Mouse (Mus musculus): ENCODE measurements at regions not wholly inside any gene's neighbourhood (a gene's known extent, or its start where the extent isn't known, plus 50 kb on each side); places are given as distances from the start of the nearest gene placed in this dataset.
A peak's percentile ranks its signal among the peaks of the same experiment; 100 is the strongest.

DNA sequence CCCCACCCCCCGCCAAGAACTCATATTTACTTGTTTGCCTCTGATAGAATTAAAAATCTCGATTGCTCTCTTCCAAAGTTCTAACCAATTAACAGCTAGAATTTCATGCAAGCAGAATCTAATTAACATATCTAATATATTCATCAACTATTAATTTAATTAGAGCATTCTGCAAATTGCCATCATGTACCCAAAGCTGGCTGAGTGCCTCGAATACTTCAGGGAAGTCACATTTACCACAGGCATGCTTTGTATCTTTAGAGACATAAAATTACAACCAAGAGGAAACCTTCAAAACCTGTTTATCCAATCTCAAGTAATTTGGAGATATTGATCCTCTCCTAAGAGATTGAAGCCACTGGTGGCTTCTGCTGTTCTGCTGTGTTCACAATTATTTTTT lies 401.6 kb upstream of the Nmur2 start:
- no peak for DNase-seq (ENCODE audit: low spot score in 2 of 2)

DNA sequence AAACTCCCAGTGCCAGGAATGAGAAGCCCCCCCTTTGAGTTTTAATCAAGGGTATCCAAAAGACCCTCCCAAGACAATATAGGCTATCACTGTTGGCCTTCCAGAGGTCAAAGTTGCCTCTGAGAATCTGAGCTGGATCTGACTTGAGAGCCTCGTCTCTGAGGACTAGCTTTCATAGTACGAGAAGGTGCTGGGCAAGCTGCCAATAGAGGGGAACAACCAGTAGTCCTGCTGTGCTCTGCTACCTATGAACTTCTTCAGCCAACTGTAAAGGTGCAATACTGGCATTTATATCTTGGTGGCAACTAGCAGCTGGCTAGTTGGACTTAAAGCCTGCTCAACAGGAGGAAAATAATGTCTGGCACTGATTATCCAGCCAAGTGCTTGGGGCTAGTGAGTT lies 400.3 kb upstream of the Nmur2 start:
- no peak for DNase-seq (ENCODE audit: low spot score in 2 of 2)

DNA sequence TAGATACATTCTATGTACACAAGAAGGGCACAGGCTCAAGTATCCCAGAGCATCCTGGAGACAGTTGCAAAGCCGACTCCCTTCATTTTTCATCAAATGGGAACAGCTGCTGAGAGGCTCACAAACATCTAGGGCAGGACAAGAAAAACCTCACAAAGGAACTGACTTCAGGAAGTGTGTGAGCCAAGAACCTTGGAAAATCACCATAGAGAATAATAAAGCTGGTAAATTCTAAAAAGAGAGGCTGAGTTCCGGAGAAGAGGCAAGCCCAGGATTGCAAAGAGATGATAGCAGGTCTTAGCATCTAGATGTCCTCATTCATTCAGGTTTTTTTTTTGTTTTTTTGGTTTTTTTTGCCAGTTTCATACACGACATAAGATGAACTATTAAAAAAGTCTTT lies 390.3 kb upstream of the Nmur2 start:
- DNase-seq (ENCODE audit: low spot score in 2 of 2) = no peak

DNA sequence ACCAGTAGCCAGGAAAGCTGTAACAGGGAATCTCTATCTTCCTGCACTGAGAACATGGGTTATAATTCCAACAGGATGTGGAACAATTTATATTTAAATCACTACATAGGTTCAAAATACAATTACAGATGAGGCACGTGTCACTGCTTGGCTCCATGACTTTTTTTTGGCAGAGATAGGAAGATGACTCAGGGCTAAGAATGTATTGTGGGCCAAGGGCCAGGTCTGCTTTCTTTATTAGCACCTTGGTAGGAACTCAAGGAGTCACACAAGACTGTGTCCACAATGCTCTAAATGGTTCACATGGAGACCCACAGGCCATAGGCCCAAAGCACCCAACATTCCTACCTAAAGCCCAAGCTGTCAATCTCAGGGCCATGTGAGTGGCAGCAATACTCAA lies 344.0 kb upstream of the Nmur2 start:
- no peak for DNase-seq (ENCODE audit: low spot score in 2 of 2)

DNA sequence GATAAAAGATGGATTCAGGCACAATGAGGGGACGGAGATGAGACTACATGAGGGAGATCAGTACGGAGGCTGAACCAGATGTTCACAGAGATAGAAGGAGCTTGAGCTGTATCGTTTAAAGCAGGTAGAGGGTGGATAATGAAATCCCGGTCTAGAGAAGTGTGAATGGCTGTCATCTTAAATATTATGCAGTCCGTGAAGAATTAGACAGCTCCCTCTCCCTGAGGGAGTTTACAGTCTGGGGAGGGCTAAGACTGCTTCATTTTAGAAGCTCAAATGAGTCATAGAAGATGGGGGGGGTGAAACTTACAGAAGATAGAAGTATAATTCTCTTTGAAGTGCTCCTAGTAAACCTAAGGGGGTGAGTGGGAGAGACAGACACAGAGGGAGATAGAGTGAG lies 336.7 kb upstream of the Nmur2 start:
- DNase-seq (ENCODE audit: low spot score in 2 of 2) = no peak

DNA sequence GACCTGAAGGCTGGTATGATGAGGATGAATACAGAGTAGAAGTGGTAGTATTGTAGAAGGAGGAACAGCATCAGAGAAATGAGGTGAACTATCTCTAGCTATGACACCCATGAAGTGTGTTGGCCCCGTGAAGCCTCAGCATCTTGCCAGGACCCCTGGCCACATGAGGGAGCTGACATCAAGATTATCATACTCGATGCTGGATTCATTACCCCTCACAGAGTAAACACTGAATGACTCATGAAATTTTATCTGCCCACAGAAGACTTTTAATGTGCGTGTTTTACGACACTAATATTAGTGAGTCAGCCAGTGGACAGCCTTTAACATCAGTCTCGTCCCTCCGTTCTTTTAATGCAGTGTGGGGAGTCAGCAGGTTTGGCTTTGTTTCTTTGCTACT lies 333.5 kb upstream of the Nmur2 start:
- no peak for DNase-seq (ENCODE audit: low spot score in 2 of 2)

DNA sequence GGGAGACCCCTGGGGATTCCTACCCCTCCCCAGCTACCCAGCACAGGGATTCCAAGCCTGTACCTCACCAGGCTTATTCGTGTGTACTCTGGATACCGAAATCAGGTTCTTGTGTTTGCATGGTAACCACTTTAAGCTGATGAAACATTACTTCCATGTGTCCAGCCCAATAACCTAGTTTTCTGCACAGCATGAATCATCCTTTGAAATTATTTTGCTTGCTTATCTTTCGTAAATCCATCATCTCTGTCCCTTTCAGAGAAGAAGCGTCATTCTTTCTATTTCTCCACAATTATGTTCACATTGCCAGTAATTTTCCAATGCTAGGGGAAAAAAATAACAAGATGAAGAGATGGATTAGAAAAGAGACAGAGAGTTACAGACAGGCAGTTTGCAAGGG lies 332.8 kb upstream of the Nmur2 start:
- DNase-seq (ENCODE audit: low spot score in 2 of 2) = no peak

DNA sequence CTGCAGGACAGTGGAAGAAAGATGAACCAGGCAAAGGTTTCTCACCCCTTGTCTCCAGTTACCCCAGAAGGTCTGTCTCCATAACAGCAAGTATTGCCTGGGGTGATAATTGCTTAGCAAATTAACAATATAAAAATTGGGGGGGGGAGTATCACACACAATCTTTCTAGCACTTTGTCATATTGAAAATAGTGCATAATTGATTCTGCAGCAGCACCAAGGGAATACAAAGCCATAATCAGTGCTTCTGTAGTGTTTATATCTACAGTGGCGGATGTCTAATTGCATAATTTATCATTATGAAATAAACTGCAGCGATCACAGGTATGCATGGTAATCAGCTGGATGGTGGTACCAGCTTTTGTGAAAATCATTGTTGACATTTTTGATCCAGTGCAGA lies 316.9 kb upstream of the Nmur2 start:
- no peak for DNase-seq (ENCODE audit: low spot score in 2 of 2)

DNA sequence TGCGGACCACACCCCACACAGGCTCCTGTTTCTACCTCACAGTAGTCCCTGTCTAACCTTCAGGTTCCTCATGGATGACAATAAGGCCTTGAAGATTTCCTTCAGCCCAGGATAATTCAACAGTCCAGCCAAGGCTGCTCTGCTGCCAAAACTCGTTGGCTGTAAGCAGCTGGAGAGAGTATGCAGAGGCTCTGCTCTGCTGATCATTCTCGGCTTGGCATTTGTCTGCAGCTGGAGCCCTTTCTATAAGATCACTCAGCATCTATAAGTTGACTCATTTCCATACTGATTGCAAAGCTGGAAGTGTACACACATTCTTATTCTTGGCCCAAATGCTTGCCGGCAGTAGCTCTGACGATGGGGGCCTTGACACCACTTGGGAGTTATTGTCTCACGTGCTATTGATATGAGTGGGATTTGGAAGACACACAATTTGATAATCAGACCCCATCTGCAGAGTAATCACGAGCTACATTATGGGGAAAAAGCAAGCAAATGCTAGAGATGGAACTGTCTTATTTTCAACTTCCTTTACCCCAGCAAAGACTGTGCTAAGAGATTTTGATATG lies 311.1 kb upstream of the Nmur2 start:
- peak in 1 of 2 experiments; percentile 10 for DNase-seq (ENCODE audit: low spot score in 2 of 2)

DNA sequence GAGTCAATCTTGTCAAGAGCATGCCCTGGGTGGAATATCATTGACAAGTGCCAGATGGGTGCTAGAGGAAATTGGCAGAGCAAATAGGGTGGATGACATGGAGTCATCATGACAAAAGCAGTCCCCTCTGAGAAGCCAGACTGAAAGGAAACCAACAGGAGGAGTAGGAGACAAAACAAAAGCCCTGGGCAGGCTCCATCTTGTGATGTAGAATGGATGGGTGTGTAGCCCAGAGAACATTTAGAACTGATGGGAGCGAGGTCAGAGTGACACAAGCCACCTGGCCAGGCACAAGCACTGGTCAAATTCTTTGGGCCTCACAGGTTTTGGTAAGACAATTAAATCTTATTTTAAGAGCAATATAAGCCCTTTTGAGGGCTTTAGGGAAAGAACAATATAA lies 310.4 kb upstream of the Nmur2 start:
- DNase-seq (ENCODE audit: low spot score in 2 of 2) = no peak

DNA sequence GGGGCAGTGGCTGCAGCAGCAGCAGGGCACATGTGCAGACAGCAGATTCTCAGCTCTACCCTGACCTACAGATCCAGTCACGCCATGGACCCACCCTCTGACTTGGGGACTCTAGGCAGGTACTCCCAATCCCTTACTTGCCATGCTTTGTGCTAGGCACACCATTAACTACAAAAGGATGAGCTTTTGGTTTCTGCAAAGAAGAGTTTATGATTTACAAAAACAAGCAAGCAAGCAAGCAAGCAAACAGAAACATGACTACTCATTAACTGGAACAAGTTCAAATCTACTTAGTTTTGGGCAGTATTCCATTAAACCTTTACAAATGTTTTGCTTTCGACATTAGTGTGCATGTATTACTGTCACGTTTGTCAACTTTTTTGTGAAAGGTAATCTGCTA lies 309.0 kb upstream of the Nmur2 start:
- DNase-seq (ENCODE audit: low spot score in 2 of 2) = no peak

DNA sequence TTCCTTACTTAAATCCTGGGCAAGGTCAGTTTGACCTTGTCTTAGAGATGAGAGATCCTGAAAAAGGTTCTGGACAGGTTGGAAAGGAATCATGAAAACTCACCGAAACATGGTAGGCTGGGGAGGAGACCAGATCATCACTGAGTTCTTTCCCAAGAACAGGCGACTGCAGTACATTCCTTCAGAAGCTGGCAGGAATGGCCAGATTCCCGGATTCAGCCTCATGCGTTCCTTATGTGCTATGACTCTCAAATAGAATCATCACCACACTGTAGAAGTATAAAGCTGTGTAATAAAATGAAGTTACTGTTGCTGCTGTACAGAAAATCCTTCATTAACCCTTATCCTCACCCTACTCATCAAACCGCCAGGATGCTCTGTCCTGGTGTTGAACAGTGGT lies 307.6 kb upstream of the Nmur2 start:
- no peak for DNase-seq (ENCODE audit: low spot score in 2 of 2)

DNA sequence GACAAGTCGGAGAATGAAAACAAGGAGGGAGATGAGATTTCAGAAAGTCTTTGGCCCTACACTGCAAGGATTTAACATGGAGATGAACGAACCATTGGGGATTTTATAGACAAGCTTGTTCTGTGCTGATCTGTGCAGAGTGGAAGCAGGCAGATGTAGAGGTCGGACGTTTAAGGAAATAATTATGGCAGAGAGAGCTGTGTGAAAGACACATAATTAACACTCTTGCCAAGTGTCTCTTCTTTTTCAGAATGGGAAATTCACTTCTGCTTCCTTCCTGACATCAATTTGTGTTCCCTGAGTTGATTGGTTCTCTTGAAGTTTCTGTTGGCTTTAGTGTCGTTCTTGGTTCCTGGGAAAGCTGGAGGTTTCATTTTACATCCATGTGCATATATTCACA lies 302.3 kb upstream of the Nmur2 start:
- DNase-seq (ENCODE audit: low spot score in 2 of 2) = no peak

DNA sequence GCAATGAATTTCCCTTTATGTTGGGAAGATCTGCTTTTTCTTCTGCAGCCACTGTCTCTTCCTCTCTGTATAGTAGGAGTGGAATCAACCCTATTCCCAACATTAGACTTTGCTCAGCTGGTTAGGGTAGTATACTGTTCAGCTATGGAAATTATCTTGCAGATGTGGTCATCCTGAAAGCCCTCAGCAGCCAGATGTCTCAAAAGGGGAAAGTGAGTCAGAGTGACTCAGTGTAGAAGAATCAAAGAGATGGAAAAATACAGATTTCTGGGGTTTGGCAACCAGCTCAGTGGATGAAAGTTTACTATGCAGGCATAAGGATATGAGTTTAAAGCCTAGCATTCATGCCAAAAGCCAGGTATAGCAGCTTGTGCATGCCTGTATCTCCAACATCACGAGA lies 300.9 kb upstream of the Nmur2 start:
- DNase-seq (ENCODE audit: low spot score in 2 of 2) = no peak

DNA sequence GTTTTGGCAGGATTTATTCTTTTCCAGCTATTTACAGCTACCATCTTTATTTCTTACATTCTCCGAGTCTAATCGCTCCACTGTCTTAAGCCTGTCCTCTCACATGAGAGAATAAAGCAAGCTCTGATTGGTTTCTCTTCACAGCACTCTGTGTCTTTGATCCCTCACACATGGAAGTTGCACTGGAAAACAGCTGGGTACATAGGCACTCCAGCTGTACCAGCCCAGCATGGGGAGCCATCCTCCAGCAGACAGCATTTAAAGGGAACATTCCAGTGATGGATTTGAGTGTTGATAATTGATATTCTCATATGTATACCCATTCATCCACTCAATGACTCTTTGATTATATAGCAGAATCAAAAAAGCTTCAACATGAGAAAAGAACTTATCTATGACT lies 300.2 kb upstream of the Nmur2 start:
- DNase-seq (ENCODE audit: low spot score in 2 of 2) = no peak

DNA sequence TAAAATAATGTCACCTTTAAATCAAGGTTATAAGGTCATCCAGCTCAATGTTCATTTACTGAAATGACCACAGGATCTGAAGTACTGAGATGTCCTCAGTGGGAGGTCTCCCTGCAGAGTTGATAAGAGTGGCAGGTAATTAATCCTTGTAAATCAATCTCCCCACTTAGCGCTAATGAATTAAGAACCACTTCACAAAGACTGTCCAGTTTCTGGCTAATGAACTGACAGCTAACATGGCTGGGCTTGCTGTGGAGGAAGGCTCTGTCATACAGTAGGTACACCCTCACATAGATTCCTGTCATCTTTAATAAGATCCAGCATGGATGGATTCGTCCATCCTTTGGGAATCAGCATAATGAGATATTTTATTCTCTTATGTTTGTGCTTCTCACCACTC lies 297.7 kb upstream of the Nmur2 start:
- DNase-seq (ENCODE audit: low spot score in 2 of 2) = no peak

DNA sequence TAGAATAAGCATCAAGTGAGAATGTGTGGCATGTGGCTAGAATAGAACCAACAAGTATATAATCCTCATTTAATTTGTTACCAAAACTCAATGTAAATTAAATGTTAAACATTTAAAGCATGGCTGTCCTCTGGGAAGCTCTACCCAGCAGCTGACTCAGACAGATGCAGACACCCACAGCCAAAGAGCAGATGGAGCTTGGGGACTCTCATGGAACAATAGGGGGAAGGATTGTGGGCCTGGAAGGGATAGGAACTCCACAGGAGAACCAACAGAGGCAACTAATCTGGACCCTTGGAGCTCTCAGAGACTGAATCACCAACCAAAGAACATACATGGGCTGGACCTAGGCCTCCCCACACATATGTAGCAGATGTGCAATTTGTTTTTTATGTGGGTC lies 295.1 kb upstream of the Nmur2 start:
- no peak for DNase-seq (ENCODE audit: low spot score in 2 of 2)

DNA sequence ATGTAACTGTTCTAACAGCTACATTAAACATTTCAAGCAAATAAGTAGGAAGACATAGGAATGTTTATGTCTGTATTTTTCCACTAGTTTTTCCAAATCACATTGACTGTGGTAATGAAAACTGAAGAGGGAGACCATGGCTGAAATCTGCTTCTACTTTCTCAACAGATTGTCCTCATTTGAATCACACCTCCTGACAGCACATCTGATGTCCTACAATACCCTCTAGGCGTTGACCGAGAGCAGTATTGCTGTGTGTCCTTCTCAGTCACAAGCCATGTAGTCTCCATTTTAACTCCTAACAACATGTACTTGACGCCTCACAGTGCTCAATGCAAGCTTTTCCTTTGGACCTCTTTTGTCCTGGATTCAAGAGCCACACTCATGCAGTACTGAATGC lies 279.5 kb upstream of the Nmur2 start:
- no peak for DNase-seq (ENCODE audit: low spot score in 2 of 2)

DNA sequence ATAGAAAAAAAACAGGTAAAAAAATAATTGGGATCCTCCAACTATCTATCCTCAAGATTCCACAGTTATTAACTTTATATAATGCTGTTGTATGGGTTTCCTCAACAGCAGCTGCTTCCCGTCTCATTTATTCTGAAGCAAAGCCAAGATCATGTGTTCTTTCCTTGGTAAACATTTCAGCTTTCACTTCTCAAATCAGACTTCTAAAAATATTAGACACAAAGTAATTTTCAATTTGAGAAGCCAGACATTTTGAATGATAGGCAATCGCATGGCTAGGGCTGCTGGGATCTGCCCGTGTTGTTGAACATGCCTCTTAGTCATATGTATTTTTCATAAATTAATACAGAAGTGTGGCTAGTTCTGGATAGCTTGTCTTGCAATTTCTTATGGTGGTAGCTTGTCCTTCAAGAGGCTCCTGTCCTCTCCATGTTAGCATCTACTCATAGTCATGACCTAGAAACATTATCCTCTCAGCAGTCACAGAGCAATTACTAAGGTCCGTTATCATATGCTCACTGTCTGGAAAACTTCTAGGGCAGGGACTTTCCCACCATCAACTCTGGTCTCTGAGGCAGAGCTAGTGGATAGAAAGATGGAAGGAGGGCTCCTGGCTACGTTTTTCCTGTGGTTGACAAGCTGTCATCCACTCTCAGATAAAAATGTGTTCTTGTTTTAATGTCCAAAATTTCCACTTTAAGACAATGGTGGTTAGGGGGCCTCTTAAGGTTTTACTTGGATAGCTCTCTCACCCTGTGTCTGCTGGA lies 274.6 kb upstream of the Nmur2 start:
- no peak for DNase-seq (ENCODE audit: low spot score in 2 of 2)

DNA sequence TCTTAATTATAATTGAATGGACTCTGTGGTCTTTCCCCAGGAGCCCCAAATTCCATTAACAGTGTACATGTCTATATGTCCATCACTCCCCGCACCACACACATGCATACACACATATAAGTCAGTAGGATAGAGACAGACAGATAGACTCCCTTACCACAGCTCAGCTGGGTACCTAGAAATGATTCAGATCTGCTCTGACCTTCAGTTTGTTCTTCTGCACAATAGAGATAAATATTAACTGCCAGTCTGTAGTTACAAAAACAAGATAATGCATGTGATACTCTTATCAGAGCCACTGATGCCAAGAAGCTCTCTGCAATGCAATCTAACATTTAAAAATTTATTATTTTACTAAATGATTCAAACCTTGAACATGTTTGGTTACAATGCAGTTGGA lies 268.7 kb upstream of the Nmur2 start:
- no peak for DNase-seq (ENCODE audit: low spot score in 2 of 2)

DNA sequence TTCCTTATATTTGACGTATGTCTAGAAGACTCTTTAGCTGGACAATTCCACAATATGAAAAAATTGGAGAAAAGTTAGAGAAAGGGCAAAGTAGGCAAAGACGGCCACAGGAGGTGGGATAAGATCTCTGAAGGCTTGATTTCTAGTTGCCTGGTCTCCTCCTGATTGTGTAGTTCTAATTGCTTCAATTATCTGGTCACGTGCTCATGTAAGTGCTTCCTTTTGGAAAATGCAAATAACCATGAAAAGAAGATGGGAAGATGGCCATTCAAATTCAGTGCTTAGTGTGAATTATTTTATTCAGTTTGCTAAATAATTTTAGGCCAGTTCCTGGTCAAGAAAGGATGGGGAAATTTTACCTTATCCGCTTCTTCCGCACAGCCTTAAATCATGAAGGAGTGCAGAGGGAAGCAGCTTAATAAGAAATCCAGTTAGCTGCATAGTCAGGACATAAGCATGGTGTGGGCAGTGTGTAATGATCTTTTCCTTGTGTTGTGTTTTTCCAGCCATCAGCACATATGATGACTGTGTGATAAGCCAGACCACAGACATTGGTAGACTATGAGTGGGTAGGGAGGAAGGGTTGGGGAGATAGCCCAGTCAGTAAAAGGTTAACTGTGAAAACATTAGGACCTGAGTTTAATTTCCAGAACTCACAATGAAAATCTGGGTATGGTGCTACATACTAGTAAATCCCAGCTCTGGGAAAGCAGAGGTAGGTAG lies 267.7 kb upstream of the Nmur2 start:
- DNase-seq (ENCODE audit: low spot score in 2 of 2) = no peak

DNA sequence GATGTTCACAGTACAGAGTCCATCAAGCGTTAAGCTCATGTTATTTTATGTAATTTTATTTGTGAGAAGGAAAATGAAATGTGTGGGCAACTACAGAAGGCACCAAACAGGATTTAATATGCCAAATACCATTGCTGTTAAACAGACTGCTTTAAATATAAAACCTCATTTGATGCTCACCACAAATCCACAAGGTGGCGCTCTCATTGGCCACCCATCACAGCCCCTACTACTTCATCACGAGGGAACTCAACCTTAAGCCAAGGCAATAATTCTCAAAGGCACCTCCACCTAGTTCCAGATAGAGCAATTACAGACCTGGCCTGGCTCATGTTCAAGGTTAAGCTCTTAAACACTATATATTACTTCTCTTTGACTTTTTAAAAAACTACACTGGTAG lies 266.2 kb upstream of the Nmur2 start:
- no peak for DNase-seq (ENCODE audit: low spot score in 2 of 2)
